Mouse (Mus musculus): ENCODE data around the gene Sp7. TPM values are rescaled to one million over a fixed set of nuclear protein-coding genes. Genes with fewer than 3 reads are reported as not detected.

Sp7 gene
- polyA plus RNA-seq, 1 experiment from 2014 or later = 0.64 TPM

- peak; percentile 56 for DNase-seq (ENCODE audit: low spot score)
- Histone ChIP-seq H3K4me3 (replicated peaks; ENCODE audit: low read length) (peak overlapping the region; percentile 41), H3K27ac (peak overlapping the region; percentile 60; the same call in 1 of the 2 replicates), H3K9ac (peak overlapping the region; percentile 63), H3K36me3 (replicated peaks; ENCODE audit: control insufficient read depth, insufficient read depth) (no peaks in the 10 kb centered on the region), H3K4me2 (replicated peaks) (peak overlapping the region; percentile 83), H3K27me3 (ENCODE audit: control insufficient read depth, insufficient read depth, low read length) (peaks cover 42% of the 10 kb centered on the region), H3K4me1 (replicated peaks; ENCODE audit: control insufficient read depth, insufficient read depth, low read length) (peaks cover 21% of the 10 kb centered on the region), H3K9me3 (ENCODE audit: control insufficient read depth, low read length) (no peaks in the 10 kb centered on the region)
- under 1% methylated on average over 45 of the region's 49 CpGs for WGBS
- peak; percentile 47; the same call in 1 of the 2 replicates for ATAC-seq (ENCODE audit: low FRiP score)
Observed at GRCm38 (mm10) chr15:102355134-102355870, 11.7 kb downstream of the Sp7 start.

- H3K36me3 ChIP-seq (replicated peaks; ENCODE audit: control insufficient read depth, insufficient read depth) = no peaks in the 10 kb centered on the region
- H3K9me3 ChIP-seq (ENCODE audit: control insufficient read depth, low read length) = no peaks in the 10 kb centered on the region
- no peak overlapping the region for H3K4me2 ChIP-seq (replicated peaks)
- DNase-seq (ENCODE audit: low spot score) (no peak), ATAC-seq (ENCODE audit: low FRiP score) (no peak)
- peaks cover 35% of the 10 kb centered on the region for H3K27me3 ChIP-seq (ENCODE audit: control insufficient read depth, insufficient read depth, low read length)
- WGBS = 89% methylated on average over 2 of the region's 2 CpGs
- H3K9ac ChIP-seq = no peak overlapping the region
- peaks cover 27% of the 10 kb centered on the region for H3K4me1 ChIP-seq (replicated peaks; ENCODE audit: control insufficient read depth, insufficient read depth, low read length)
- no peak overlapping the region for H3K27ac ChIP-seq
- no peak overlapping the region for H3K4me3 ChIP-seq (replicated peaks; ENCODE audit: low read length)
Observed at GRCm38 (mm10) chr15:102353986-102354385, 13.0 kb downstream of the Sp7 start.

DNA sequence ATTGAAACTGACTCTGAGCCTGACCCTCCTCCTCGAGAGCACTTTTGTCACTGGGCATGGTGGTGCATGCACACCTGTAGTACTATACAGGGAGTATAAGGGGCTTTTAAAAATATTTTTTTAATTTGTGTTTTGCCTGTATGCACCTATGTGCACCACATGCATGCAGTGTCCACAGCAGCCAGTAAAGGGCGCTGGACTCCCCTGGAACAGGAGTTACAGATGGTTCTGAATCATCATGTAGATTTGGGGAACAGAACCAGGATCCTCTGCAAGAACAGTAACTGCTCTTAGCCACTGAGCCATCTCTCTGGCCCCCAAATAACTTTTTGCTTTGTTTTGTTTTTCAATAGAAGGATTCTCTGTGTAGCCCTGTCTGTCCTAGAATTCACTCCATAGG is 14.8 kb downstream of the Sp7 start:
- Histone ChIP-seq H3K9ac (no peak overlapping the region), H3K27me3 (ENCODE audit: control insufficient read depth, insufficient read depth, low read length) (peaks cover 18% of the 10 kb centered on the region), H3K4me1 (replicated peaks; ENCODE audit: control insufficient read depth, insufficient read depth, low read length) (peaks cover 18% of the 10 kb centered on the region), H3K4me2 (replicated peaks) (no peak overlapping the region), H3K9me3 (ENCODE audit: control insufficient read depth, low read length) (no peaks in the 10 kb centered on the region), H3K36me3 (replicated peaks; ENCODE audit: control insufficient read depth, insufficient read depth) (no peaks in the 10 kb centered on the region), H3K4me3 (replicated peaks; ENCODE audit: low read length) (no peak overlapping the region), H3K27ac (no peak overlapping the region)
- ATAC-seq (ENCODE audit: low FRiP score) (no peak), DNase-seq (ENCODE audit: low spot score) (no peak)
- 58% methylated on average over 2 of the region's 2 CpGs for WGBS

GRCm38 (mm10) chr15:102350942-102351291 is 16.1 kb downstream of the Sp7 start:
- Histone ChIP-seq H3K27me3 (ENCODE audit: control insufficient read depth, insufficient read depth, low read length) (peaks cover 5% of the 10 kb centered on the region), H3K4me1 (replicated peaks; ENCODE audit: control insufficient read depth, insufficient read depth, low read length) (peaks cover 13% of the 10 kb centered on the region), H3K9ac (peak overlapping the region; percentile 57), H3K4me3 (replicated peaks; ENCODE audit: low read length) (peak overlapping the region; percentile 69), H3K4me2 (replicated peaks) (peak overlapping the region; percentile 71), H3K36me3 (replicated peaks; ENCODE audit: control insufficient read depth, insufficient read depth) (0 out of 2 replicates have a peak, but pooled peaks cover 5% of the 10 kb centered on the region), H3K27ac (0 out of 2 replicates have a peak overlapping the region, but pooled peaks have one; percentile 20), H3K9me3 (ENCODE audit: control insufficient read depth, low read length) (no peaks in the 10 kb centered on the region)
- DNase-seq (ENCODE audit: low spot score) (no peak), ATAC-seq (ENCODE audit: low FRiP score) (peak; percentile 24)
- 12% methylated on average over 11 of the region's 11 CpGs for WGBS

- no peaks in the 10 kb centered on the region for H3K27me3 ChIP-seq (ENCODE audit: control insufficient read depth, insufficient read depth, low read length)
- H3K9ac ChIP-seq = peak within 1 kb of the TSS; percentile 76
- under 1% methylated on average over 56 of the region's 56 CpGs for WGBS
- peak within 1 kb of the TSS; percentile 71 for H3K4me2 ChIP-seq (replicated peaks)
- ATAC-seq (ENCODE audit: low FRiP score) (peak; percentile 90), DNase-seq (ENCODE audit: low spot score) (peak; percentile 98)
- peaks cover 11% of the 10 kb centered on the region; the same call in 1 of the 2 replicates for H3K36me3 ChIP-seq (replicated peaks; ENCODE audit: control insufficient read depth, insufficient read depth)
- peak within 1 kb of the TSS; percentile 69 for H3K4me3 ChIP-seq (replicated peaks; ENCODE audit: low read length)
- peaks cover 9% of the 10 kb centered on the region for H3K4me1 ChIP-seq (replicated peaks; ENCODE audit: control insufficient read depth, insufficient read depth, low read length)
- peak within 1 kb of the TSS; percentile 55 for H3K27ac ChIP-seq
- no peaks in the 10 kb centered on the region for H3K9me3 ChIP-seq (ENCODE audit: control insufficient read depth, low read length)
Observed at GRCm38 (mm10) chr15:102350138-102350941, 16.6 kb downstream of the Sp7 start, which contains the start of gene Aaas. Aaas (minus strand) TSS chr15:102350771.

GRCm38 (mm10) chr15:102346444-102346843 is 20.5 kb downstream of the Sp7 start:
- 73% methylated on average over 4 of the region's 4 CpGs for WGBS

GRCm38 (mm10) chr15:102344490-102344889 is 22.5 kb downstream of the Sp7 start:
- no peak overlapping the region for H3K4me2 ChIP-seq (replicated peaks)
- no peaks in the 10 kb centered on the region for H3K4me1 ChIP-seq (replicated peaks; ENCODE audit: control insufficient read depth, insufficient read depth, low read length)
- H3K36me3 ChIP-seq (replicated peaks; ENCODE audit: control insufficient read depth, insufficient read depth) = peaks cover 25% of the 10 kb centered on the region
- no peak overlapping the region for H3K4me3 ChIP-seq (replicated peaks; ENCODE audit: low read length)
- H3K27me3 ChIP-seq (ENCODE audit: control insufficient read depth, insufficient read depth, low read length) = no peaks in the 10 kb centered on the region
- DNase-seq (ENCODE audit: low spot score) = no peak
- ATAC-seq (ENCODE audit: low FRiP score) = no peak
- no peak overlapping the region for H3K27ac ChIP-seq
- 96% methylated on average over 3 of the region's 3 CpGs for WGBS
- H3K9me3 ChIP-seq (ENCODE audit: control insufficient read depth, low read length) = no peaks in the 10 kb centered on the region
- H3K9ac ChIP-seq = no peak overlapping the region

More at GRCm38 (mm10) chr15:102346444-102346843, 20.5 kb downstream of the Sp7 start:
- Histone ChIP-seq H3K9ac (no peak overlapping the region), H3K27ac (no peak overlapping the region), H3K9me3 (ENCODE audit: control insufficient read depth, low read length) (no peaks in the 10 kb centered on the region), H3K4me2 (replicated peaks) (no peak overlapping the region), H3K27me3 (ENCODE audit: control insufficient read depth, insufficient read depth, low read length) (no peaks in the 10 kb centered on the region), H3K36me3 (replicated peaks; ENCODE audit: control insufficient read depth, insufficient read depth) (peaks cover 18% of the 10 kb centered on the region; the same call in 1 of the 2 replicates), H3K4me1 (replicated peaks; ENCODE audit: control insufficient read depth, insufficient read depth, low read length) (peaks cover 6% of the 10 kb centered on the region), H3K4me3 (replicated peaks; ENCODE audit: low read length) (no peak overlapping the region)
- no peak for DNase-seq (ENCODE audit: low spot score)
- ATAC-seq (ENCODE audit: low FRiP score) = no peak

DNA sequence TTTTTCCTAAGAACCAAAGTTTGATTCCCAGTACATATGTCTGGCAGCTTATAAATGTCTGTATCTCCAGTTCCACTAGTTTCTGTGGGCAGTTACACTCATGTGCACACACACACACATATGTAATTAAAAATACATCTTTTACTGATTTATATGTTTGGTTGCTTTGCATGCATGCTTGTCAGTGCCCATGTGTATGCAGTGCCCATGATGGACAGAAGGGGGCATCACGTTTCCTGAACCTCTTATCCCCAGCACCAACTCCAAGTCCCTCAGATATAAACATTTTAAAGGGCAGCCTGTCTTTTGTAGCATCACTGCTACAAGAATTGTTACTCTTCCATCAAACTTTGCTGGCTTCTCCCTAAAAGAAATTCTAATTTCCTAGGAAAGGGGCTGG is 25.4 kb downstream of the Sp7 start:
- no peak overlapping the region for H3K4me3 ChIP-seq (replicated peaks; ENCODE audit: low read length)
- no peak overlapping the region for H3K4me2 ChIP-seq (replicated peaks)
- no peaks in the 10 kb centered on the region for H3K9me3 ChIP-seq (ENCODE audit: control insufficient read depth, low read length)
- no peaks in the 10 kb centered on the region for H3K27me3 ChIP-seq (ENCODE audit: control insufficient read depth, insufficient read depth, low read length)
- ATAC-seq (ENCODE audit: low FRiP score) = no peak
- DNase-seq (ENCODE audit: low spot score) = no peak
- peaks cover 53% of the 10 kb centered on the region for H3K36me3 ChIP-seq (replicated peaks; ENCODE audit: control insufficient read depth, insufficient read depth)
- no peaks in the 10 kb centered on the region for H3K4me1 ChIP-seq (replicated peaks; ENCODE audit: control insufficient read depth, insufficient read depth, low read length)
- no peak overlapping the region for H3K9ac ChIP-seq
- no peak overlapping the region for H3K27ac ChIP-seq
- WGBS = 7% methylated on average over 1 of the region's 1 CpGs

DNA sequence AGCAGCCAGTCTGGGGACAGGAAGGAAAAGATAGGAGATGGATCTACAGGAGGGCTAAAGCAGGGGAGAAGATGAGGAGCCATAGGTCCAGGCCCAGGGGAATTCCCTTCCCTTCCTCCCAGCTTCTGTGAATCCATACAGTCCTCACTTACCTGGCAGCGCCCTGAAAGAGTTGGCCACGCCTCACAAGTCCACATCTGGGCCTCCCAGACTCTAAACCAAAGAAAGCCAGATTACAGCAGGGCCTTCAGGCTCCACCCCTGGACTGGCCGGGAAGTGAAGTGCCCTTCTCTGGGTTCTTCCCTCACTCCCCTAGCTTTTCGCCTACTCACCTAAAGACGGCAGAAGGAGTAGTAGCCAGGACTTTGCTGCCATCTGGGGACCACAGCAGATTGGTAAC is 27.4 kb downstream of the Sp7 start:
- H3K9ac ChIP-seq = no peak overlapping the region
- H3K9me3 ChIP-seq (ENCODE audit: control insufficient read depth, low read length) = no peaks in the 10 kb centered on the region
- no peak overlapping the region for H3K27ac ChIP-seq
- no peak overlapping the region for H3K4me3 ChIP-seq (replicated peaks; ENCODE audit: low read length)
- no peaks in the 10 kb centered on the region for H3K4me1 ChIP-seq (replicated peaks; ENCODE audit: control insufficient read depth, insufficient read depth, low read length)
- H3K36me3 ChIP-seq (replicated peaks; ENCODE audit: control insufficient read depth, insufficient read depth) = peaks cover 60% of the 10 kb centered on the region
- ATAC-seq (ENCODE audit: low FRiP score) = no peak
- 82% methylated on average over 5 of the region's 5 CpGs for WGBS
- DNase-seq (ENCODE audit: low spot score) = no peak
- no peak overlapping the region for H3K4me2 ChIP-seq (replicated peaks)
- no peaks in the 10 kb centered on the region for H3K27me3 ChIP-seq (ENCODE audit: control insufficient read depth, insufficient read depth, low read length)
